Mouse (Mus musculus) megakaryocyte progenitor cell, adult 5-6 weeks (primary cell): ENCODE measurements around the gene Tmem245. TPM values are rescaled to one million over a fixed set of nuclear protein-coding genes. Genes with fewer than 3 reads are reported as not detected.
A peak's percentile ranks its signal among the peaks of the same experiment; 100 is the strongest.

ENCODE experiments used
- ATAC-seq: replicated peaks from 2 replicates; pipeline ENCODE4 v1.8.0; 2016; ENCODE audit warnings: mild to moderate bottlenecking, moderate TSS enrichment, inconsistent platforms; ENCODE audit not compliant: poor library complexity
- total RNA-seq, 2 experiments: library from RNA; stranded (forward) in 1 of 2; stranded (reverse) in 1 of 2; fragments of 157-497, 149-512 nt in 1 of 2; fragments of 200-1000 nt in 1 of 2; gene quantifications; 2 replicates each; pipeline versions ENCODE4 v1.2.3 to v1.2.4; 2015 to 2017

Gene Tmem245
- total RNA-seq, 2 experiments from 2014 or later = 5.0 to 14.6 TPM

DNA sequence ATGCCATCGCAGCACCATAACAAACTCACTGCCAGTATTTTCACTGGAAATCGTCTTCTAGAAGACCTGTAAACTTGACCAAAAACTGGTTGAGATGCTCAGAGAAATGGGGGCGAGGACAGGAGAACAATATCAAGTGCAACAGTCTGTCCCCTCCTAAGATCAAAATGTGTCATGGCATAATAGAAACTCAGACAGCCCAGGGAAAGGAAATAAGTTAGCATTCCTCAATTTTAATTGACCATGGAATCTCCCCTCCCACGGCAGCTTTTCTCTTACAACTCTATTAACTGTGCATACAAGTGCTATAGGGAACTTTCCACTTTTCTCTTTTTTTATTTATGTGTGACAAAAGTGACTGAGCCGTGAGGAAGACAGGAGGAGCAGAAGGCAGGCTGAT is 79.5 kb downstream of the Tmem245 start:
- no peak for ATAC-seq

DNA sequence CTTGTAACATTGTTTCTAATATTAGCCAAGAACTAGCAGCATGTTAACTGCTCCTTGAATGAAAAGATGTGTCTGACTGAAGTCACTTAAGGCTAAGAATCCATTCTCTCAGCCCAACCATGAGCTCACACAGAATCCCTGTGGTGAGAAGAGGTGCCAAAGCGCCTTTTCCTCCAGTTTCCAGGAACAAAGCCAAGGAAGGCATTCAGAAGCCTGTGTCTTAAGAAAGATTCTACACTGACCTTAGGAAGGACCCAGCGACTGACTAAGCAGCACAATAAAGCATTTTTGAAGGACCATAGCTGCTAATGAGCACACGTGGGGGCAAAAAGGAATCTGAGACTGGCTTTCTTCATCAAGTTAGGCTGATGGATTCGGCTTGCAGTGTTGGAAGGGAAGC is 81.3 kb downstream of the Tmem245 start:
- no peak for ATAC-seq

DNA sequence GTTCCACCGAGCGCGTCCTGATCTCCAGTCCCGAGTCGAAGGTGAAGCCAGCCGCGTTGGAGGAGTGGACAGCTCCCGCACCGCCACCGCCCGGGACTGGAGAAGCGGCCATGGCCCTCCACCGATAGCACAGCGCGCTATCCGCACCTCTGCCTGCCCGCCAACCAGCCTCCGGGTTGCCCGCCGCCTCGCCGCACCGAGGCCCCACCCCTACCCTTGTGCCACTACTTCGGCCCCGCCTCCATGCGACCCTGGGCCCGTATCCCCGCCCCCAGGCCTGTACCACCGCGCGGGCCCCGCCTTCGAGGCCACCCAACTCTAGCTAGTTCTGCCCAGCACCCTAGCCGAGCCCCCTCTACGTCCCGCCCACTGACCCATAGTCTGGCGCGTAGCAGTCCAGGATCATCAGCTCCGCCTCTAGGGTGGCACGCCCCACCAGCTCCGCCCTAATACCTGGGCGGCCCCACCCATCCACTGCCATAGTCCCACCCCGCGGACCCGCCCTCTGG is 82.2 kb downstream of the Tmem245 start, which contains the start of gene Ctnnal1:
Gene Ctnnal1, minus strand, starts transcription at position 186 of the 509 bp plus-strand sequence.
- ATAC-seq = peak; percentile 92

DNA sequence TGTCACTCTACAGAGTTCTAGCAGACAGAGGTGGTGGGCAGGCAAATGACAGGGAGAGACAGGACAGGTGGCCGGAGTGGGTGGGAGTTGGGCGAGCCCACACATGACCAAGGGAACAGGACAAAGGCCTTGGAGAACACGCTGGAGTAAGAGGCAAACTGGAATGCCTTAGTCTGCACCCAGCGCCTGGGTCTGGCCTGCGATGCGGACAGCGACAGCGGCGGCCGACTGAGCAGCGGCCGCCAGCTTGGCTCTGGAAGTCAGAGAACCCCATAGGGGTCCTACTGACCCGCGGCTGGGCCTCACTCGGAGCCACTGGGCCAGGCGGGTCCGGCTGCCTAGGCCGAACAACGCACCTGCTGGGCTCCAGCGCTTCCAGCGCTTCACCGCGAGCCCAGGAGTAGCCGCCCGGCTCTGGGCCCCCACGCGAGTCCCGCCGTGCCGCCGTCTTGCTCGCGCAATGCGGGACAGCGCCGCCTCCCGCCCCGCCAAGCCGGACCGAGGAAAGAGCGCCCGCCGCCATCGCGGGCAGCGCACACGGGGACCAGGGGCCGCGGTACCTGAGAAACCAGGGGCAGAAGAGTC is 82.7 kb downstream of the Tmem245 start:
- ATAC-seq = no peak; the same call in 1 of the 2 replicates

DNA sequence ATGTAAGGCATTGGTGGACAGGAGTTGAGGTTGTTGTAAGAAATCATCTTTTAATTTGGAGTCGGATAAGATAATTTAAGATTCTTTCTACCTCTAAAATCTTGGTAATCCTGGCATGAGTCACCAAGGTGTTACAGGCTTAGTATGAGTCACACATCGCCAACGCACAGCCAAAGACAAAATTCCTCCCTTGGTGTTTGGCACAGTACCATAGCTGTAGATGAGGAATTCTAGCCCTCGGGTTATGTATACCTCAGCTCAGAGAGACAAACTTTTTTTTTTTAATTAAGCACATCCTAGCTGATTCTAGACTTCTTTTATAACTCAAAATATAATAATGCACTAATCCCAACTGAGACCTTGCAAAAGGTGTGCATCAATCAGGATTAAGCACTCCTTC is 83.2 kb downstream of the Tmem245 start:
- ATAC-seq = no peak

DNA sequence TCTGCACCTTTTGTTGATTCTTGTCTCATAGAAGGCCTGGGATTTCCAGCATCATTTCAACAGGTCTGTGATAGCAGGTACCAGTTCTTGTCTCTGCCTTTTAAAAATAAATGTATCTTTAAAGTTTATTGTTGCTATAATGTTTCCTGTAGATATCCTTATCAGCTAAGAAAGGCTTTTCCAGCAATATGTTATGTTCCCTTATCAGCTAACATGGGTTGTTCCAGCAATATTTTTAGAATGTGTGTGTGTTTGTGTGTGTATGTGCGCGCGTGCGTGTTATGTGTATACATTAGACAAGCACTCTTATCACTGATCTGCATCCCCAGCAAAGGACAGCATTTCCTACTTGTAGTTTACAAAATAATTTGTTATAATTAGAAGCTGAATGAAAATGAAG is 85.7 kb downstream of the Tmem245 start:
- ATAC-seq = peak; percentile 18

DNA sequence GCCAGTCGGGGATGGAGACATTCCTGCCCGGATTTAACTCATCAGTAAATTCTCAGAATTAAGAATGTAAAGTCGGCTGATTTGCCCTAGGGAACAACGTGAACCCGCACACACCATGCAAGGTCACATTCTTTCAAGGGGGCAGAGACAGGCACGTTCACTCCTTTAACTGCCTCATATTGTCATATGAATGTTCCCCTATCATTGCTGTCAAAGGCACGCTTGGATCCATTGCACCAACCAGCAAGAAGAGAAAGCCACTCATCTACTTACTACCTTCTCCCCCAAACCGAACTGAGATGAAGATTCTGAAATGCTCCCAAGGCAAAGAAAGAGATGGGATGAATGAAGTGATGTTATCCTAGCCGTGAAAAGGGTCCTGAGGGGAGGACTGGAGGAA is 88.5 kb downstream of the Tmem245 start:
- no peak for ATAC-seq

DNA sequence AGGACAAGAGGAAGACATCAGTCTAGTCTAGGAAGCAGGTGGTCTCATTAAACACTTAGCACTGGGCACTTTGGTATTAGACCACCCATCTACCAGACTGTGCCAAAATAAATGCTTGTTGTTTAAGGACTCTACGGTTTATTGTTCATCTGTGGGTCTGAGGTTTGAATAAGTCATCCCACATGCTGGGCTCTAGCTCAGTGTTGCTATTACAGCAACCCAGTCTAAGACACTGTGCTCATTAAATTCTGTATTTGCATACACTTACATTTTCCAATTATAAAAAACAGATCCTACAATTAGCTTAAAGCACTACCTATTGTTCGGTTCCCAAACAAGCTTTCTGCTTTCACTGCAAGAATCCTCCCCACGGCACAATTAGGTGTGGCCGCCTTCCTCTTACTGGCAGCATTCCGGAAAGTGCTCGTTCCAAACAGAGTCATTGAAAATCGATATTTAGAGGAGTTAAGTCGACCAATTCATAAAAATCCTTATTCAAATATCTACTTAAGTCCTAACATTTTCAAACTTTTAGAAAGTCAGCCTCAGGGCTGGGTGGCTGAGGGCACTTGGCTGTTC is 90.8 kb downstream of the Tmem245 start:
- no peak for ATAC-seq

DNA sequence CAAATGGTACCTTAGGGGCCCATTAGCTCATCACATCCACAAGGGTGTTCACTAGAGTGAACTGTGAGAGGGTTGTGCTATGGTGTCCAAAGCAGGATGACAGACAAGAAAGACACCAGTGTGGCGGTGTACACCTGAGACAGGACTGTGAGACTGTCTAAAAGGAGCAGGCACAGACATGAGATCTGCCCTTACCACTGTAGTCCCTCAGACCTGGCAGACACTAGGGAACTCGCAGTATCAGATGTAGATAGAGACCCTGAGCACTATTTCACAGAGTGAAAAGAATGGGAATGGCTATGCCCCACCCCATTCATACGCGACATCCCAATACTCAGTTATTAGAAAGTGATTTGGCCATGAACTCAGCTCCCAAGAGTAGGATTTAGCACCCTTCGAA is 91.3 kb downstream of the Tmem245 start:
- ATAC-seq = no peak

DNA sequence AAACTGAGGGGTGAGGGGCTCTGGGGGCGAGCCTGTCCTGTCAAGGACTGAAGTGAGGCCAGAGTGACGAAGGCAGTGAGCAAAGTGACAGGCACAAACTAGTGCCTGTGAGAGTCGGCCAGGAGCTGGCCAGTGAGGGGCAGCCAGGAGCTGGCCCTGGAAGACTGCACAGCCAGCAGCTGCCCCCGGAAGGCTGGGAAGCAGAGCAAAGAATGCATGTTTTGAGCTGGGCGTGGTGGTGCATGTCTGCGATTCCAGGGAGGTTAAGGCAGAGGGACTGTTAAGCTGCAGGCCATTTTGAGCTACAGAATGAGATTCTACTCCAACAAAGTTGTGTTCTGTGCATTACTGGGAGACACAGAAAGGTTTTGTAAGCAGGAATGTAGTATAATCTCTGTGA is 96.5 kb downstream of the Tmem245 start:
- no peak for ATAC-seq

DNA sequence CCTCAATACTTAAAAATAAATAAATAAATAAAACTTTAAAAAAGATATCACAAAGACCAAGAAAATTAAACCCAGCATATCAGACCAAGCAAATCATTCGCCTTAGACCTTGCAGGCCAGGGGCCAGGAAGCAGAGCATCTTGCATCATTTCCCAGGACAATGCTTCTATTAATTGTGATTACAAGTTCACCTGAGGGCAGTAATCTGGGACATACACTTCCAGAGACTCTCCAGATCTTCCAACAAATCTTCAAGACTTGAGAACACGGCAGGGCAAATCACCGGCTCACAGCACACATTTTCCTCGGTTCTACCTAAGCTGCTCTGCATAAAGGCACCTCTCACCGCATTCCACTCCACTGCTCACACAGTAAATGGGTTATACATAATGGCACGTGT is 99.2 kb downstream of the Tmem245 start:
- ATAC-seq = no peak

DNA sequence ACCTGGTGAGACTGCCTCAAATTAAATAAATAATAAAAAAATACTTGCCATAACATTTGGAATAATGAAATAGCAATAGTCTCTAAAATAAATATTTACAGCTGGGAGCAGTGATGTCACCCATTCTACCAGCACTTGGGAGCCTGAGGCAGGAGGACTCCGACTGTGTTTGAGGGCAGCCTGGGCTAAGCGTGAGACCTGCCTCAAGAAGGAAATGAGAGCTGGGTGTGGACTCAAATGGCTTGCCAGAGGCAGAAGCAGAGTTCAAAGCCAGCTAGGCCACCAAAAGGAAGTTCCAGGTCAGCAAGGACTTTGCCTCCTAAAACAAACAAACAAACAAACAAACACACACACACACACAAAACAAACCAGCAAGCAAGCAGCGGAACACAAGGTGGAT is 99.8 kb downstream of the Tmem245 start:
- no peak for ATAC-seq

DNA sequence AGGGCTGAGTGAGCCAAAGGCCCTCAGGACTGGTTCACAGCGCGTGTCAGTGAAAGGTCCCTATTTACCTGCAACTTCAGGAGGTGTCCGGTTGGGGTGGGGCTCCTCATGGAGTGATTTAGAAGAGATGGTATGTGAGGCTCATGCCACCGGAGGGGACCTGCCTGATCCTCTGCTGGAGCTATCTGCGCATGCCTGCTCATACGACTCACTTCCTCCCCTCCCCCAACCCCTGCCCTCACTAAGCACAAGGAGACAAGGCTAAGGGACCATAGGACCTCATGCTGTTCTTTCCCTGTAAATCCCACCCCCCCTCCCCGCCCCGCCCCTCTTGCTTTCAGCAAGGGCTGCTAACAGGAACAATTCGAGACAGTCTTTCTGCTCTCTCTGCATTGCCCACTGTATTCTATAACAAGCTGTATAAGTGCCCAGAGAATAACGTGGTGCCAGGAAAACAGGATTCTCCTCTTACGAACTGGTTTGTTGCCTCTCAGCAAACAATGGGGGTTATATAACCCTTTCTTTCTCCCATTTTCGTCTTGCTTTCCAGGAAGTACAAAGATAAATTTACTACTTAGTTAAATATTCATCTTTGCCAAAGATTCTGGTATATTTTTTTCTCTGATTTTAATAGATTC is 101.2 kb downstream of the Tmem245 start:
- ATAC-seq = no peak

DNA sequence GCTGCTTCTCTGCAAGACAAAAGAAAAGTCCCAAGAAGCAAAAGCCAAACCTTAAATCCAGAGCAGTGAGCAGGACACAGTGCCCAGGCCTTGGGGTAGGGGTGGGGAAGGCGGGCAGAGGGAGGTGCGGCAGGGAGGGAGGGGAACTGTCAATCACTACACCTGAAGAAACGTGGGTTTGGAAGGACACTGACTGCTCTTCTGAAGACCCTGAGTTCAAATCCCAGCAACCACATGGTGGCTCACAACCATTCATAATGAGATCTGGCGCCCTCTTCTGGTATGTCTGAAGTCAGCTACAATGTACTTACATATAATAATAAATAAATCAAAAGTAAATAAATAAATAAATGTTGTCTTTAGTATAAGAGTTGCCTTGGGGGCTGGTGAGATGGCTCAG is 102.3 kb downstream of the Tmem245 start:
- ATAC-seq = no peak

DNA sequence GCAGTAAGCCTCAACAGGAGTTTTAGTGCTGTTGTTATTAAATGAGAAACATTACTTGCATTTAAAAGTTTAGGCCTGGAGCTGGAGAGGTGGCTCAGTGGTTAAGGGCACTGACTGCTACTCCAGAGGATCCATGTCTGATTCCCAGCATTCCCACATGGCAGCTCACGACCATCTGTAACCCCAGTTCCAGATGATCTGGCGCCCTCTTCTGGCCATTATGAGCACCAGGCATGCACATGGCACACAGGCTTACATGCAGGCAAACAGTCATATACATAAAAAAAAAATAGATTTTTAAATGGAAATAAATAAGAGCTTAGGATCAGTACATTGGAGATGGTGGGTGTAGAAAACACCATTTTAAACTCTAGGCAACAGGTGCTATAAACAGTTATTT is 103.3 kb downstream of the Tmem245 start:
- ATAC-seq = no peak

DNA sequence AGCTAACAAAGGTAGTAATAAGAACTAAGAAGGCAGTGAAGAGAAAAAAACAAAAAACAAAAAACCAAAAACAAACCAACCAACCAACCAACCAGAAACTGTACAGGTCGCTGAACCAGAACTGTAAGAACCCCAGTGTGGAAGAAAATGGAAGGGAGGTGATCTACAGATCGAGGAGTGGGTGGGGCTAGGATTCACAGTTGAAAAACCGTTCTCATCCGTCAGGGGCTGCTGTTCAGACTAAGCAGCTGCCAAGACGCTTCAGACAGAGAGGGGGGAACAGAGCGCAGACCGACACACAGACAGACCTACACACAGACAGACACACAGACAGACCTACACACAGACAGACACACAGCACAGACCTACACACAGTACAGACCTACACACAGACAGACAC is 104.7 kb downstream of the Tmem245 start:
- no peak for ATAC-seq

DNA sequence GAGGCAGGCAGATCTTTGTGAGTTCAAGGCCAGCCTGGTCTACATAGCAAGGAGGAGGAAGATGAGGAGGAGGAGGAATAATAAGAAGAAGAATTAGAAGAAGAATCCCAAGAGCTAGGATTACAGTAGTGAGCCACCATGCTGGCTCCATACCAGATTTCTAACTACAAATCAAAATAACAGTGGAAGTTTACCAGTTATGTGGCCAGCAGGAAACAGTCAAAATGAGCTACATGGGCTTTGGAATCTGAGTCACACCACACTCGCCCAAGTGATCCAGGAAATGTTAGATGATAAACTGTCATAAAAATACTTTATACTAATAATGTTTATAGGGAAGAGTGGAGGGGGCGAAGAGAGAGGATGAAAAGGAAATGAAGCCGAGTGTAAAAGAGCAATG is 106.9 kb downstream of the Tmem245 start:
- ATAC-seq = no peak

DNA sequence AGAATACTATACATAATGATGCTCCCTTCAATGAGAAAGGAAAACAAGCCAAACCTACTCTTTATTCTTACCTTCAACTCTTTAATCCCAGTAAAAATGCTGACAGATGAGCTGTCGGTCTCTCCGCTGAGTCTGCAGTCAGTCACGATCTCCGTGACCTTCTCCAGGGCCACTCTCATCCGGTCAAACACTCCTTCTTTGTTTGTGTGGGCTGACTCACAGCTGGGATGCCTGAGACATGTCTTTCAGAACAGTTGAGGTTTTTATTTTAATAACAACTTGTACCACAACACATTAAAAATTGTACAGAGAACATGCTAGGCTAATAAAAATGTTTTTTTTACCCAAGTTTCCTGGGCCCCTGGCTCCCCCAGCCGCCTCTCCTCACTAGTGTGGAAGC is 109.6 kb downstream of the Tmem245 start:
- no peak for ATAC-seq

DNA sequence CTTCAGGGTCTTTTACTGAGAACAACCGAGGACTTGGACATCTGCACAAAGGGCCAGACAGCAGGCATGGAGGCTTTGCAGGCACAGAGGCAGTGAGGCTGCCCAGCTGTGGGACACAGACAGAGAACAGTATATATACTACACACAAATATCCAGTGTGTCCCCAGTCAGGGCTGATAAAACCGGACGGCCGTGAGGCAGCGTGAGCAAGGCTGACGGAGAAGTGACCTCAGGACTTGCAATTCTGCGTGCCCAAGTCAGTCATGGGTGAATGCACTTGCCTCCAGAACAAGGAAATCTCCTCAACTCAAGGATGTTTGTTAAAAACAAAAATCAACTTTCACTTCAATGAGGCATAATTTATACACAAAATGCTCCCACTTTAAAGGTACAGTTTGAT is 115.2 kb downstream of the Tmem245 start:
- no peak for ATAC-seq

DNA sequence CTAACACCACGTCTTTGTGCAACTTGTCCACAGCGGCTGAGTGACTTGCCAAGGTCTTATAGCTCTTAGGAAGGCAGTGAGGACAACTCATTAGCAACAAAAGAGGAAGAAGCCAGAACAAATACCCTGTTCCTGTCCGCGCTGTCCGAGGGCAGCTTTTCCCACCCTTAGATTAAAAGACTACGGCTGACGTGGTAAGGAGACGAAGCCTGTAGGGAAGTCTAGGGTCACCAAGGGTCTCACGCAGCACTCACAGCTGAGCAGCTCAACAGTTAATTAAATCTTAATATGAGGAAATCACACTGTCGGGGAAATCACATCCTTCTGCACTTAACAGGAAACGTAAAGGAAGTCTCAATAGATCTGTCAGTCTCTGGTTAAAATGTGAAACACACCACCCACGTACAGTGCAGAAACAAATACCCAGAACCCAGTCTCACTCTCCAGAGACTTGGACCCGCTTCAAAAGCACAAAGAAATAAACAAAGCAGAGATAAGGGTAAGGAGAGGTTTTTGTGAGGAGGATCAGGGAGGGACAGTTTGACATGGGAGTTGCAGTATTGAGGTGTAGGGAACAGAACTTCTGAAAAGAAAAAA is 116.1 kb downstream of the Tmem245 start:
- no peak for ATAC-seq

DNA sequence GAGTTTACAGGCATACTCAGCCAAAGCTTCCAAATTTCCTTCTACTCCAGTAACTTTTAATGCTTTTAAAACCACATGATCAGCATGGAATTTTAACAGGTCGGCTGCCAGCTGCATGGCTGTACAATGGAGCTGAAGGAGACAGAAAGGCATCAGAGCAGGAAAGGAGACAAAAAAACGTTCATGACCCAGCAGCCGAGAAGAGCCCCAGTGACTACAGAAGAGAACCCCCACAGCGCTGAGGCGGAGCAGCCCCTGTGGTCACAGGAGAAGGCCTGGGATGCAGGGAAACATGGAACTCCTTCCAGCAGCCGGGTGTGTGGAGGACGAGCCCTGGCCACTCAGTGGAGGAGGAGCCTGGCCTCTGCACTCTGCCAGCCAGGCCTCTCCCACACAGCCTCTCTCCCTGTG is 117.7 kb downstream of the Tmem245 start:
- ATAC-seq = no peak

DNA sequence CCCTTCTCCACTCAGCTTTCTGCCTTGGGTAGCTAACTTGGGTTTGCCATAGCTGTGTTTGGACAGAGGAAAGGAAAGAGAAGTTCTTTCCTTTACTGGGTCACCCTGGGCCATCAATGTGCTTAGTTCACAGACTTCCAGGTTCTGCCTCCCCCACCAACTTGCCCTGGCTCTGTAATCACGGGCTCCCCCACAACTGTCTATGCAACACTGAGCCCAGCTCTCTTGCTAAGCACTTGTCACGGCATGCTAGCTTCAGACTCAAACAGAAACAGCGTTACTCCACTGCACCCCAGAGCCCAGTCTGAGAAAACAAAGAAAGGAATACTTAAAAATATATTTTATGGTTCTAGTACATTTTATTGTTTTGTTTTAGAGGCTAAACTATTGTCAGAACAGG is 118.3 kb downstream of the Tmem245 start:
- ATAC-seq = no peak
